Mouse (Mus musculus): ENCODE data around the gene Gm21671. TPM values are rescaled to one million over a fixed set of nuclear protein-coding genes. Genes with fewer than 3 reads are reported as not detected.
"Not testable (repeated sequence)": the region's sequence is repeated elsewhere in the genome, so short reads cannot be mapped to it uniquely, and the experiment has no call there.

Gene Gm21671
- polyA plus RNA-seq (2015; fragmentation: Nextera tagmentation; extraction: Ambion mirVana), result not detected in 2 replicates

DNA sequence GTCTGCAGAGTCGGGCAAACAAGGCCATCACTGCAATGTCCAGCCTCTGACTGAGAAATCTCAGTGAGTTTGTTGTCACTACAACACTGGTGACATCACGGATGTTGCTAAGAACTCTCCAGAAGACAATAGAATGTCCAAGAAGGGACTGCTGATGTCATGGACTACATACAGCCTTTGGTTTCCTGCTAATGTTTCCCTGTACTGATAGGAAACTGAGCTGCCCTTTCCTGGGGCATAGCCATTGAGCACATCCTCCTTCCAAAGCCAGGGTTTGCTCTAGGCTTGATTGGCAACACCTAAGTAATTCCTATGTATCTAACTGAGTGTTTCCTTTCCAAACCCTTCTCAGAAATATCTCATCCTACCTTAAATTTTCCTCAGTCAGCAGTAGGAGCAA is at the start of gene Gm21671:
TSS of gene Gm21671 (minus strand) at position 101 of the 400 bp plus-strand sequence.
- H3K4me3 ChIP-seq (ENCODE audit: low read depth, low read length); H3K27ac ChIP-seq (ENCODE audit: low read length); H3K4me2 ChIP-seq (replicated peaks; ENCODE audit: low read depth, low read length); H3K9ac ChIP-seq (replicated peaks; ENCODE audit: low read depth); DNase-seq (ENCODE audit: low spot score); H3K9me3 ChIP-seq (ENCODE audit: low read length); H3K27me3 ChIP-seq (replicated peaks; ENCODE audit: insufficient read depth, low read length); ATAC-seq; H3K36me3 ChIP-seq (ENCODE audit: insufficient read depth, low read length); H3K4me1 ChIP-seq (ENCODE audit: insufficient read depth, low read depth, low read length): not testable (repeated sequence)
- 64% methylated on average over 2 of the region's 2 CpGs for WGBS

DNA sequence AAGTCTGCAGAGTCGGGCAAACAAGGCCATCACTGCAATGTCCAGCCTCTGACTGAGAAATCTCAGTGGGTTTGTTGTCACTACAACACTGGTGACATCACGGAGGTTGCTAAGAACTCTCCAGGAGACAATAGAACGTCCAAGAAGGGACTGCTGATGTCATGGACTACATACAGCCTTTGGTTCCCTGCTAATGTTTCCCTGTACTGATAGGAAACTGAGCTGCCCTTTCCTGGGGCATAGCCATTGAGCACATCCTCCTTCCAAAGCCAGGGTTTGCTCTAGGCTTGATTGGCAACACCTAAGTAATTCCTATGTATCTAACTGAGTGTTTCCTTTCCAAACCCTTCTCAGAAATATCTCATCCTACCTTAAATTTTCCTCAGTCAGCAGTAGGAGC is 34.3 kb upstream of the Gm21671 start, which contains the start of gene Gm21698:
TSS of gene Gm21698 (minus strand) at position 101 of the 400 bp plus-strand sequence.
- not testable (repeated sequence) for H3K27ac ChIP-seq (ENCODE audit: low read length); H3K4me1 ChIP-seq (ENCODE audit: insufficient read depth, low read depth, low read length); H3K27me3 ChIP-seq (replicated peaks; ENCODE audit: insufficient read depth, low read length); ATAC-seq; H3K4me3 ChIP-seq (ENCODE audit: low read depth, low read length); H3K36me3 ChIP-seq (ENCODE audit: insufficient read depth, low read length); H3K9ac ChIP-seq (replicated peaks; ENCODE audit: low read depth); DNase-seq (ENCODE audit: low spot score); H3K9me3 ChIP-seq (ENCODE audit: low read length); H3K4me2 ChIP-seq (replicated peaks; ENCODE audit: low read depth, low read length)
- no CpG with 5 or more reads among the region's 3 CpGs for WGBS

DNA sequence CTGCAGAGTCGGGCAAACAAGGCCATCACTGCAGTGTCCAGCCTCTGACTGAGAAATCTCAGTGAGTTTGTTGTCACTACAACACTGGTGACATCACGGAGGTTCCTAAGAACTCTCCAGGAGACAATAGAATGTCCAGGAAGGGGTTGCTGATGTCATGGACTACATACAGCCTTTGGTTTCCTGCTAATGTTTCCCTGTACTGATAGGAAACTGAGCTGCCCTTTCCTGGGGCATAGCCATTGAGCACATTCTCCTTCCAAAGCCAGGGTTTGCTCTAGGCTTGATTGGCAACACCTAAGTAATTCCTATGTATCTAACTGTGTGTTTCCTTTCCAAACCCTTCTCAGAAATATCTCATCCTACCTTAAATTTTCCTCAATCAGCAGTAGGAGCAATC is 18.3 kb upstream of the Gm21671 start, which contains the start of gene Gm21680:
TSS of gene Gm21680 (minus strand) at position 101 of the 400 bp plus-strand sequence.
- not testable (repeated sequence) for H3K4me1 ChIP-seq (ENCODE audit: insufficient read depth, low read depth, low read length); H3K4me2 ChIP-seq (replicated peaks; ENCODE audit: low read depth, low read length); H3K9ac ChIP-seq (replicated peaks; ENCODE audit: low read depth); H3K27ac ChIP-seq (ENCODE audit: low read length); H3K27me3 ChIP-seq (replicated peaks; ENCODE audit: insufficient read depth, low read length); ATAC-seq; H3K4me3 ChIP-seq (ENCODE audit: low read depth, low read length); DNase-seq (ENCODE audit: low spot score); H3K9me3 ChIP-seq (ENCODE audit: low read length); H3K36me3 ChIP-seq (ENCODE audit: insufficient read depth, low read length)
- no CpG with 5 or more reads among the region's 2 CpGs for WGBS

DNA sequence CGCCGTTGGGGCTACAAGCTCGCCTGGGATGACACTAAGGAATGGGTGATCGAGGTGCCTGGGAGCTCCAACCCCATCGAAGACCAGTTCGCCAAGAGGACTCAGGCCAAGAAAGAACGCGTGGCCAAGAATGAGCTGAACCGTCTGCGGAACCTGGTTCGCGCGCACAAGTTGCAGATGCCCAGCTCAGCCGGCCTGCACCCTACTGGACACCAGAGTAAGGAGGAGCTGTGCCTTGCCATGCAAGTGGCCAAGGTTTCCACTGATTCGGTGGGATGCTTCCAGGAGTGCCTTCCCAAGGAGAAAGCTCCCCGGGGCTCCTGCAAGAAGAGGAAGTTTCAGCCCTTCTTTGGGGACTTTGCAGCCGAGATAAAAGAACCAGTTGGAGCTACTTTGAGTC is 2.8 kb upstream of the Gm21671 start:
- H3K4me1 ChIP-seq (ENCODE audit: insufficient read depth, low read depth, low read length); H3K27me3 ChIP-seq (replicated peaks; ENCODE audit: insufficient read depth, low read length); H3K27ac ChIP-seq (ENCODE audit: low read length); ATAC-seq; H3K9me3 ChIP-seq (ENCODE audit: low read length); DNase-seq (ENCODE audit: low spot score); H3K4me3 ChIP-seq (ENCODE audit: low read depth, low read length); H3K36me3 ChIP-seq (ENCODE audit: insufficient read depth, low read length); H3K4me2 ChIP-seq (replicated peaks; ENCODE audit: low read depth, low read length); H3K9ac ChIP-seq (replicated peaks; ENCODE audit: low read depth): not testable (repeated sequence)
- 57% methylated on average over 16 of the region's 17 CpGs for WGBS

DNA sequence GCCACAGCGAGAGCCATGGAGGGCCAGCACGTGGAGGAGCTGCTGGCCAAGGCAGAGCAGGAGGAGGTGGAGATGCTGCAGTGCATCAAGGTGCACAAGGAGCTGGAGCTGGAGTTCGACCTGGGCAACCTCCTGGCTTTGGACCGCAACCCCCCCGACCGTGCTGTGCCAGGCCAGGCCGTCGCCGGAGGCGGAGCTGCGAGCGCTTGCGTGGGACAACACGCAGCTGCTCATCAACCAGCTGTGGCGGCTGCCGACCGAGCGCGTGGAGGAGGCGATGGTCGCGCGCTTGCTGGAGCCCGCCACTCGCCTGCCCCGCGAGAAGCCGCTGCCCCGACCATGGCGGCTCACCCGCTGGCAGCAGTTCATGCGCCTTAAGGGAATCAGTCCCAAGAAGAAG is 2.4 kb upstream of the Gm21671 start:
- H3K36me3 ChIP-seq (ENCODE audit: insufficient read depth, low read length); H3K9me3 ChIP-seq (ENCODE audit: low read length); ATAC-seq; H3K4me1 ChIP-seq (ENCODE audit: insufficient read depth, low read depth, low read length); H3K27ac ChIP-seq (ENCODE audit: low read length); H3K4me3 ChIP-seq (ENCODE audit: low read depth, low read length); H3K27me3 ChIP-seq (replicated peaks; ENCODE audit: insufficient read depth, low read length); H3K9ac ChIP-seq (replicated peaks; ENCODE audit: low read depth); H3K4me2 ChIP-seq (replicated peaks; ENCODE audit: low read depth, low read length): not testable (repeated sequence)
- WGBS, result 29% methylated on average over 24 of the region's 32 CpGs
- peak; percentile 4 for DNase-seq (ENCODE audit: low spot score)

DNA sequence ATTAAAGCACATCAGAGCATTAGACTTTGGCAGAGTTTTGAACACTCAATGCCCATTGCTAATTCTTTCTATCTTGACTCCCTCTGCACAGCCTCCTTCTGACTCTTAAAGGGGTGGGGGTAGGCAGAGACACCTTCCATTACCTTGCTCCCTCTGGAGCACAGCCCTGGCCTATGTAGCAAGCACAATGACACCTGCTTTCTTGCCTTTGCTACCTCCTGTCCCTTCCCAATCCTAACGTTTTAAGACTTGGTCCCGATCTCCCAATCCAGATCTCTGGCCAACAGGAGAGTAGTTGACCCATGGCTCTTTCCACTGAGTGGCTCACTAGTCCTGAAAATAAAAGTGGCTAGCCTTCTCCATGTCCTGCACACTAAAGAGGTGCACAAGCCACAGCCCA is 8.8 kb downstream of the Gm21671 start:
- not testable (repeated sequence) for H3K4me3 ChIP-seq (ENCODE audit: low read depth, low read length)
- DNase-seq (ENCODE audit: low spot score), result peak; percentile 3

DNA sequence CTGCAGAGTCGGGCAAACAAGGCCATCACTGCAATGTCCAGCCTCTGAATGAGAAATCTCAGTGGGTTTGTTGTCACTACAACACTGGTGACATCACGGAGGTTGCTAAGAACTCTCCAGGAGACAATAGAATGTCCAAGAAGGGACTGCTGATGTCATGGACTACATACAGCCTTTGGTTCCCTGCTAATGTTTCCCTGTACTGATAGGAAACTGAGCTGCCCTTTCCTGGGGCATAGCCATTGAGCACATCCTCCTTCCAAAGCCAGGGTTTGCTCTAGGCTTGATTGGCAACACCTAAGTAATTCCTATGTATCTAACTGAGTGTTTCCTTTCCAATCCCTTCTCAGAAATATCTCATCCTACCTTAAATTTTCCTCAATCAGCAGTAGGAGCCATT is 11.9 kb downstream of the Gm21671 start, which contains the start of gene Gm21663:
TSS of gene Gm21663 (minus strand) at position 101 of the 400 bp plus-strand sequence.
- not testable (repeated sequence) for H3K27me3 ChIP-seq (replicated peaks; ENCODE audit: insufficient read depth, low read length); H3K36me3 ChIP-seq (ENCODE audit: insufficient read depth, low read length); H3K4me2 ChIP-seq (replicated peaks; ENCODE audit: low read depth, low read length); DNase-seq (ENCODE audit: low spot score); ATAC-seq; H3K4me1 ChIP-seq (ENCODE audit: insufficient read depth, low read depth, low read length); H3K9ac ChIP-seq (replicated peaks; ENCODE audit: low read depth); H3K9me3 ChIP-seq (ENCODE audit: low read length); H3K4me3 ChIP-seq (ENCODE audit: low read depth, low read length); H3K27ac ChIP-seq (ENCODE audit: low read length)
- 43% methylated on average over 2 of the region's 2 CpGs for whole genome bisulfite sequencing

More for the DNA sequence above, 8.8 kb downstream of the Gm21671 start:
- not testable (repeated sequence) for H3K9ac ChIP-seq (replicated peaks; ENCODE audit: low read depth); H3K9me3 ChIP-seq (ENCODE audit: low read length); H3K4me1 ChIP-seq (ENCODE audit: insufficient read depth, low read depth, low read length); H3K4me2 ChIP-seq (replicated peaks; ENCODE audit: low read depth, low read length); H3K27ac ChIP-seq (ENCODE audit: low read length); ATAC-seq; H3K27me3 ChIP-seq (replicated peaks; ENCODE audit: insufficient read depth, low read length); H3K36me3 ChIP-seq (ENCODE audit: insufficient read depth, low read length)
- WGBS, result 76% methylated on average over 2 of the region's 2 CpGs

Other genes starting within 250 kb of the Gm21671 start
- gene Xrcc2, start 248.6 kb downstream of the Gm21671 start, polyA plus RNA-seq (2015; fragmentation: Nextera tagmentation; extraction: Ambion mirVana), result 1.6 and 1.9 TPM in 2 replicates
- gene Actr3b, start 194.4 kb downstream of the Gm21671 start, polyA plus RNA-seq (2015; fragmentation: Nextera tagmentation; extraction: Ambion mirVana), result 0.53 and 0.79 TPM in 2 replicates
- not detected in 2 replicates for gene Gm21663, start 12.0 kb downstream of the Gm21671 start, polyA plus RNA-seq (2015; fragmentation: Nextera tagmentation; extraction: Ambion mirVana)
- not detected in 2 replicates for gene Gm21680, start 18.2 kb upstream of the Gm21671 start, polyA plus RNA-seq (2015; fragmentation: Nextera tagmentation; extraction: Ambion mirVana)
- gene Gm21698, start 34.2 kb upstream of the Gm21671 start, polyA plus RNA-seq (2015; fragmentation: Nextera tagmentation; extraction: Ambion mirVana), result not detected in 2 replicates
- gene Gm1979, start 50.4 kb upstream of the Gm21671 start, polyA plus RNA-seq (2015; fragmentation: Nextera tagmentation; extraction: Ambion mirVana), result not detected in 2 replicates
- not detected in 2 replicates for gene Gm5862, start 68.5 kb upstream of the Gm21671 start, polyA plus RNA-seq (2015; fragmentation: Nextera tagmentation; extraction: Ambion mirVana)
- gene Speer4a, start 85.1 kb upstream of the Gm21671 start, polyA plus RNA-seq (2015; fragmentation: Nextera tagmentation; extraction: Ambion mirVana), result not detected in 2 replicates
- not detected in 2 replicates for gene Gm7347, start 104.2 kb upstream of the Gm21671 start, polyA plus RNA-seq (2015; fragmentation: Nextera tagmentation; extraction: Ambion mirVana)
- not detected in 2 replicates for gene Gm10471, start 134.9 kb upstream of the Gm21671 start, polyA plus RNA-seq (2015; fragmentation: Nextera tagmentation; extraction: Ambion mirVana)
- gene 5031410I06Rik, start 150.9 kb upstream of the Gm21671 start, polyA plus RNA-seq (2015; fragmentation: Nextera tagmentation; extraction: Ambion mirVana), result not detected in 2 replicates
- not detected in 2 replicates for gene Gm10220, start 167.0 kb upstream of the Gm21671 start, polyA plus RNA-seq (2015; fragmentation: Nextera tagmentation; extraction: Ambion mirVana)

All from lung, postnatal 0 days (tissue).